Mouse (Mus musculus) embryonic stem cell, embryonic (primary cell): ENCODE data around the gene Zcchc4.

ENCODE experiments used
- CTCF ChIA-PET, 4 experiments: fragments of 300-600 bp in 2 of 4; fragments of 350-600 bp in 2 of 4; sonication (Branson Sonifier 250); formaldehyde crosslinking; loops; one replicate each; lab custom pipeline; 2022; ENCODE audit warnings: inconsistent platforms in 2 of 4; lab: Charles Lee
- POLR2A ChIA-PET, 4 experiments: fragments of 300-600 bp in 2 of 4; fragments of 350-600 bp in 2 of 4; sonication (Branson Sonifier 250); formaldehyde crosslinking; loops; one replicate each; lab custom pipeline; 2022; ENCODE audit warnings: antibody characterized with exemption in 4 of 4, inconsistent platforms in 1 of 4; lab: Charles Lee

The Zcchc4 gene

GRCm38 (mm10) chr5:52827923-52828322 lies 52.7 kb downstream of the Zcchc4 start:
- POLR2A ChIA-PET = interaction anchor here in 1 of 4 experiments (1.0 kb wide), 1 partner anchor 18 kb away, joined by 3 read pairs; no protein-coding TSS in a partner anchor
- CTCF ChIA-PET = interaction anchor here in 1 of 4 experiments (1.7 kb wide), 1 partner anchor 28 kb away, joined by 4 read pairs; no protein-coding TSS in a partner anchor

DNA sequence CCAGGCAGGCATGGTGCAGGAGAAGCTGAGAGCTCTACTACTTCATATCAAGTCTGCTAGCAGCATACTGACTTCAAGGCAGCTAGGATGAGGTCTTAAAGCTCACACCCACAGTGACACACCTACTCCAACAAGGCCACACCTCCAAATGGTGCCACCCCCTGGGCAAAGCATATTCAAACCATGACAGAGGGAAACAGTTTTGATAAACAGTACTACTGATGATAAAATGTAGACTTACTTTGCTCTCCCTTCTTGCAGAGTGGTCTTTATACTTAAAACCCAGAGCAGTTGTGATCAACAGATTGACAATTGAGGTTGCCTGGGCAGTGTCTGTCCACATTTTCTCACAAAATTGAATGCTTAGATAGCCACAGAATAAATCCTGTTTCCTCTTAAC lies 57.8 kb downstream of the Zcchc4 start:
- ChIA-PET POLR2A (interaction anchor here in 3 of 4 experiments (0.6 to 3.7 kb wide), 45 partner anchors 8 to 1165 kb away, joined by 3 to 34 read pairs (median 4); partner anchors contain the start of genes Dhx15 (in 3 of the 3), Smim20 (in 1 of the 3), Stim2 (in 1 of the 3) and Zcchc4 (in 1 of the 3)), CTCF (interaction anchor here in 3 of 4 experiments (0.6 to 2.1 kb wide), 6 partner anchors 11 to 319 kb away, joined by 3 to 13 read pairs (median 7); no protein-coding TSS in a partner anchor)

DNA sequence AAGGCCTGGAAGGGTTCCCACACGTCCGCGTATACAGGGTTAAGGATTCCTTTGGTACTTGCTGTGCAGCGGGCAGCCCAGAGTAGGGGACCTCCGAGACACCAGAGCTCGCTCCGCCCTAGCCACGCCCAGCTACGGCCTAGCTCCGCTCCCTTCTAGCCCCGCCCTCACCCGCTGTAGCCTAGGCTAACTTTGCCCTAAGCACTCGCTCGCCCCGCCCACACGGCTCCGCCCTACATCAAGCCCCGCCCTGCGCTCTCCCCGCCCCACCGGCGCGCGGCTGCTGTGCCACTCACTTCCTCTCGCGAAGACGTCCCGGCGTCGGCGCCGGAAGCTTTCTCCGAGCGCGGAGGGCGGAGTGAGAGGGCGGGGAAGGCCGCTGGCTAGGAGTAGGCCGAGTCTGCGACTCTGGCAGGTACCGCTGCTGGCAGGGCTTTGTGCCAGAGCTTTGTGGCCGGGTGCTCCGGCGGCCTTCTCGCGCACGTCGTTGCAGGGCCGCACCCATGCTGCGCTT lies 58.6 kb downstream of the Zcchc4 start, which contains the start of gene Anapc4:
Gene Anapc4, plus strand, starts transcription at position 252 of the 514 bp plus-strand sequence.
- POLR2A ChIA-PET = interaction anchor here (0.5 to 3.7 kb wide), 63 partner anchors 9 to 1164 kb away, joined by 3 to 34 read pairs (median 4); partner anchors contain the start of genes Dhx15 (in 4 of the 4), Smim20 (in 1 of the 4), Stim2 (in 1 of the 4) and Zcchc4 (in 1 of the 4)

DNA sequence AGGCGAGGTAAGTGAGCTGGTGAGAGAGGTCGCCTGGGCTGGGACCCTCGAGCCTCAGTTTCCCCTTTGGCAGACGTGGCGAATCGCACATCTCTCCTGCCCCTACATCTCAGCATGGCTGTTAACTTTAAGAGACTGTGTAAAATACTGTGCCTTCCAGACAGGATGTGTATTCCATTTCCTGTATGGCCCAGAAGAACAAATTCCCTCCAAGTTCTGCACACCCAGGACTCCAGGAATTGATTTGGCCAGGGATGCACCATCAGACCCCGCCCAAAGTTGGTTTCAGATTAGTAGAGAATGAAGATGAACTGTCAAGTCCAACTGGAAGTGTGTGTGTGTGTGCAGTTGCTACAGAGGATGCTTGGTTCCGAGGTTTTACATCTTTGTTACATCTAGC lies 59.2 kb downstream of the Zcchc4 start:
- CTCF ChIA-PET = interaction anchor here (0.6 to 2.1 kb wide), 10 partner anchors 12 to 714 kb away, joined by 3 to 13 read pairs (median 5); no protein-coding TSS in a partner anchor
- POLR2A ChIA-PET = interaction anchor here (0.5 to 3.7 kb wide), 38 partner anchors 9 to 1164 kb away, joined by 3 to 34 read pairs (median 4); partner anchors contain the start of genes Dhx15 (in 2 of the 4), Smim20 (in 1 of the 4) and Stim2 (in 1 of the 4)

More for the DNA sequence above, 58.6 kb downstream of the Zcchc4 start, which contains the start of gene Anapc4:
- CTCF ChIA-PET = interaction anchor here (0.6 to 2.1 kb wide), 13 partner anchors 12 to 714 kb away, joined by 3 to 13 read pairs (median 3); no protein-coding TSS in a partner anchor

DNA sequence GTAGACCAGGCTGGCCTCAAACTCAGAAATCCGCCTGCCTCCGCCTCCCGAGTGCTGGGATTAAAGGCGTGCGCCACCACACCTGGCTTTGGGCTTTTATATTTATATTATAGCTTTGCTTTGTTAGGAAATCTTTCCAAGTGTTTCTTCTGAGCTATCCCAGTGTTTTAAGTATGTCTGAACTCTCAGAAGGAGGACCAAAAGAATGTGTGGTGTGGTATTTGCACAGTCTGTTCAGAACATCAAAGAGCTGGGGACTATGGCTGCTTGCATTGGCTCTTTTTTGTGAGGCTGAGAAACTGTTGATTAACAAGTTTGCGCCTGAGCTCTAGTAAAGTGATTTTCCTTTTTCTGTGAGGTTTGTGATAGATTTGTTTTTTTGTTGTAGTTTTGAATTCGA lies 69.1 kb downstream of the Zcchc4 start:
- CTCF ChIA-PET = interaction anchor here in 2 of 4 experiments (0.9 to 2.1 kb wide), 2 partner anchors 12 kb away, joined by 3 to 9 read pairs; no protein-coding TSS in a partner anchor
- POLR2A ChIA-PET = interaction anchor here in 3 of 4 experiments (1.1 to 5.5 kb wide), 6 partner anchors 8 to 11 kb away, joined by 3 to 34 read pairs (median 8); partner anchors contain the start of gene Anapc4 (in 3 of the 3)

DNA sequence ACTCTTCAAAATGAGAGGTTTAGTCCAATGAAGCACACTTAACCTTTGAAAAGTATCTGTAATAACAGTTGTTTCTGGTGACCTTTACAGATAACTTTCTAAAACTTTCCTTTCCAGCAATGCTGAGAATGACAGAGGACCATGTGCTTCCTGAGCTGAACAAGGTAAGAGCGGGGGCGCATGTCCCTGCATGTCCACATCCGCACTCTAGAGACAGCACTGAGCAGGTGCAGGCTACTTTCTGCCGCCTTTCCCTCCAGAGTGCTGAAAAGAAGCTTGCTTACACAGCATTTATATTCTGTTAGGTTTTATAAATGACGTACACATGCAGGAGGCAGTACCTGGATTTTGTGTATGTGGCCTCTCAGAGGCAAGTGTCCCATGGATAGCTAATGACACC lies 80.5 kb downstream of the Zcchc4 start:
- ChIA-PET CTCF (interaction anchor here (0.5 to 1.9 kb wide), 25 partner anchors 8 to 547 kb away, joined by 3 to 11 read pairs (median 3); partner anchors contain the start of gene Anapc4 (in 2 of the 4)), POLR2A (interaction anchor here (0.6 to 4.8 kb wide), 11 partner anchors 9 to 119 kb away, joined by 3 to 20 read pairs (median 4); partner anchors contain the start of gene Anapc4 (in 3 of the 4))

GRCm38 (mm10) chr5:52864446-52864845 lies 89.2 kb downstream of the Zcchc4 start:
- ChIA-PET POLR2A (interaction anchor here in 1 of 4 experiments (0.6 to 2.0 kb wide), 2 partner anchors 31 to 201 kb away, joined by 3 to 6 read pairs; partner anchors contain the start of gene Anapc4), CTCF (no interaction called here)

DNA sequence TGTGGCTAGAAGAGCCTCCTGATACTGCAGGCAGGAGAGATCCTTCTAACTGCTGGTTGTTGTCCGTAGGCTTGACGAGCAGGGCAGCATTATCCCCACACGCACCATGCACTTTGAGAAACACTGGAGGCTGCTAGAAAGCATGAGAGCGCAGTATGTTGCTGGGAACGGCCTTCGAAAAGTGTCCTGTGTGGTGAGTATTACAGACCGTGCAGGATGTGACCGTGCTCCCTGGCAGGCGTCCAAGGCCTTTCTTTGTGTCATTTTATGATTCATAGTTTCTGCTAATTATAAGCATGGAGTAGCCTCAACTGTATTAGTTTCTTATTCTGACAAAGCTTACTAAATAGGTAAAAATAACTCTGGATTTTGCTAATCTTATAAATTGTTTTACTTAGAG lies 90.6 kb downstream of the Zcchc4 start:
- ChIA-PET POLR2A (interaction anchor here in 2 of 4 experiments (0.6 to 1.0 kb wide), 3 partner anchors 10 to 83 kb away, joined by 3 read pairs; no protein-coding TSS in a partner anchor), CTCF (interaction anchor here in 2 of 4 experiments (0.5 to 1.6 kb wide), 2 partner anchors 10 to 176 kb away, joined by 4 to 8 read pairs; no protein-coding TSS in a partner anchor)

DNA sequence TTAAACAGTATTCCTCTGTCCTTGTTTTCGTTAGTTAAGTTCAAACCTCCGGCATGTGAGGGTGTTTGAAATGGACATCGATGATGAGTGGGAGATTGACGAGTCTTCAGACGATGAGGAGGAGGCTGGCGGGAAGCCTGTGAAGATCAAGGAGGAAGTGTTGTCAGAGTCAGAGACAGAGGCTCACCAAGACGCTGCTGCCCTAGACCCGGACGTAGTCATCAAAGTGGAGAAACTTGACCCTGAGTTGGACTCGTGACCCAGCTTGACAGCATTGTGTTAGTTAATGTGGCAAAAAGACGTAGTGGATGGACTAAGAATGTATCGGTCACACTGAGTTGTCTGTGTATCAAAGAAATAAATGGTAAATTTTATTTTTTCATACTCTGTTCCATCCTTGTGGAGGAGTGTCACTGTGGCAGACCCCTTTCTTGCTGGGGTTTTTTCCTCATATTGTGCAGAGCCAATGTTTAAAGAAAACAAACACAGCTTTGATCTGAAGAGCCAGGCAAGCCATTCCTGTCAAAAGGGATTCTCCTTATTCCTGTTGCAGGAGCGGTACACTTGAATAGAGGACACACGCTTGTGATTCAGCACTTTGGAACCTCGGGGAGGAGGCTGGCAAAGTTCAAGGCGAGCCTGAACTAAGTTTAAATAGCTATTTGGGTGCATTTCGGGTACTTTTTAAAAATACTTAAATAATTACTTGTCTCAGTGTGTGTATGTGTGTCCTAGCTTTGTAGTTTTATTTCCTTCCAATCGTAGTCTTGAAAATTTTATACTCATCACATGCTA lies 91.3 kb downstream of the Zcchc4 start:
- ChIA-PET CTCF (interaction anchor here in 1 of 4 experiments (1.6 kb wide), 1 partner anchor 11 kb away, joined by 8 read pairs; no protein-coding TSS in a partner anchor), POLR2A (interaction anchor here in 2 of 4 experiments (0.6 to 0.8 kb wide), 2 partner anchors 11 to 84 kb away, joined by 3 to 4 read pairs; no protein-coding TSS in a partner anchor)

GRCm38 (mm10) chr5:52868918-52869703 lies 93.9 kb downstream of the Zcchc4 start:
- CTCF ChIA-PET = interaction anchor here in 1 of 4 experiments (0.8 to 1.0 kb wide), 2 partner anchors 13 to 18 kb away, joined by 3 to 4 read pairs; no protein-coding TSS in a partner anchor
- POLR2A ChIA-PET = interaction anchor here in 1 of 4 experiments (2.0 kb wide), 1 partner anchor 13 kb away, joined by 4 read pairs; no protein-coding TSS in a partner anchor

DNA sequence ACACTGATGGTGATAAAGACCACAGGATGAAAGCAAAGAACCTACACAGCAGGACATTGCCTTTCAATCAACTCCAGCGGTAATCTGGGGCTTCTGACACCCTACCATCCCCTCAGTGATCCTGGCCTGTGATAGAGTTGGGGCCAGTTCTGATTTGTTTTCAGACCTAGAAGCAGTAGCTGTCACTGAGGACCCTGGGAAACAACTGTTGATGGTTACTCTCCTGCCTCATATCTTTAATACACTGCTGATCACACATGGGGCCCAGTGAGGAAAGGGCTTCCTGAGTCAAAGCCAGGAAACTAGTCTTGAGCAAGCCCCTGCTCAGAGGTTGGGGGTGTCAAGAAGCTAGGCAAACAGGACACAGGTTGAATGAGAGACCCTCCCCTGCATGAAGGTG lies 96.3 kb downstream of the Zcchc4 start:
- CTCF ChIA-PET = interaction anchor here in 3 of 4 experiments (0.5 to 2.2 kb wide), 3 partner anchors 15 to 123 kb away, joined by 3 to 6 read pairs (median 3); no protein-coding TSS in a partner anchor
- POLR2A ChIA-PET = no interaction called here

- CTCF ChIA-PET = interaction anchor here (0.5 to 2.2 kb wide), 4 partner anchors 15 to 252 kb away, joined by 3 to 7 read pairs (median 4); no protein-coding TSS in a partner anchor
- POLR2A ChIA-PET = interaction anchor here in 1 of 4 experiments (0.7 to 1.3 kb wide), 2 partner anchors 11 to 14 kb away, joined by 3 to 5 read pairs; no protein-coding TSS in a partner anchor
Observed at GRCm38 (mm10) chr5:52871986-52872385, 96.8 kb downstream of the Zcchc4 start.
